Mouse (Mus musculus) olfactory bulb, adult 2 months (tissue): Measurements from ENCODE around the gene Gm49601. TPM values are rescaled to one million over a fixed set of nuclear protein-coding genes. Genes with fewer than 3 reads are reported as not detected.

Source experiments
- H3K27ac ChIP-seq: fragments of 200-500 bp; 2 replicates; pipeline ENCODE4 v1.5.1; 2012; ENCODE audit warnings: low read depth, low read length; ENCODE audit not compliant: insufficient read depth
- H3K4me1 ChIP-seq: fragments of 200-500 bp; 2 replicates; pipeline ENCODE4 v1.6.1; 2012; ENCODE audit warnings: low read length; ENCODE audit not compliant: control insufficient read depth, insufficient read depth
- H3K4me3 ChIP-seq: fragments of 200-500 bp; 2 replicates; pipeline ENCODE4 v1.5.1; 2012; ENCODE audit warnings: mild to moderate bottlenecking, low read depth, low read length, moderate library complexity; ENCODE audit not compliant: insufficient read depth
- CTCF ChIP-seq: fragments of 200-500 bp; IDR thresholded peaks from 2 replicates; pipeline ENCODE4 v1.5.1; 2012; ENCODE audit warnings: low read depth, mild to moderate bottlenecking, low read length, moderate library complexity; ENCODE audit not compliant: insufficient read depth
- POLR2A ChIP-seq: fragments of 200-500 bp; IDR thresholded peaks from 2 replicates; pipeline ENCODE4 v1.6.1; 2012; ENCODE audit warnings: mild to moderate bottlenecking, low read depth, low read length, moderate library complexity; ENCODE audit not compliant: insufficient read depth
- WGBS: fragments of 180-500 bp; shearing (Covaris S2); methylation state at CpG from one replicate; pipeline ENCODE4 v1.1.7; 2018; 5-methylcytosine and 5-hydroxymethylcytosine counted together
- polyA plus RNA-seq: library from polyadenylated mRNA; stranded (reverse); fragments of >200 nt; gene quantifications from 2 replicates; pipeline ENCODE4 v1.2.4, GENCODE M21; 2012; ENCODE audit warnings: low replicate concordance; ENCODE audit not compliant: missing spikeins, insufficient read depth, insufficient read length

The Gm49601 gene
- polyA plus RNA-seq, 1 experiment, result not detected

DNA sequence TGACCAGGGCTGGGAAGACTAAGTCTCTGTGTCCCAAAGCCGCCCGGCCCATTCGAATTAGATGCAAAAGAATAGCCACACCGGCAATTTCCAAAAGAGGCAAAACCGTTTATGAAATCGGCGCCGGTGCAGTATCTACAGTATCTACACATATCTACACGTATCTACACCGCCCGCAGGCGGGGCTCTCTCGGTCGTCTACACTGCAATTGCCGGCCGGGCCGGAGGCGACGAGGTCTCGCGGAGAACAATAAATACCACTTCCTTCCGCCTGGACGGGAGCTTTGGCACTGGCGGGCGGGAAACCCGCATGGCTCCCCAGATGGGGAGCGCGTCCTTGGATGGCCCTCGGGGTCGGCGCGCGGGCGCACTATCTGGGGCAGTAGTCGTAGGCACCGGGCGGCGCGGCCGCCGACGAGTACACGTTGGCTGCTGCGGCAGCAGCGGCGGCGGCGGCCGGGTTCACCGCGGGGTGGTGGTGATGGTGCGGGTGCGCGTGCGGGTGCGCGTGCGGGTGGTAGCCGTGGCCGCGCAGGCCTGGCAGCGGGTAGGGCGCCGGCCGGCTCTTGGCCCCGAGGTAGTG lies 44.5 kb downstream of the Gm49601 start:
- no peak overlapping the region for H3K27ac ChIP-seq
- H3K4me3 ChIP-seq, result peak overlapping the region; percentile 40
- TF ChIP-seq POLR2A (no peak), CTCF (no peak)
- H3K4me1 ChIP-seq, result peaks cover 30% of the 10 kb centered on the region
- WGBS, result 1% methylated on average over 66 of the region's 66 CpGs

- 19% methylated on average over 21 of the region's 21 CpGs for whole genome bisulfite sequencing
- no peak overlapping the region for H3K4me3 ChIP-seq
- TF ChIP-seq CTCF (no peak), POLR2A (no peak)
- no peak overlapping the region for H3K27ac ChIP-seq
- H3K4me1 ChIP-seq, result peaks cover 24% of the 10 kb centered on the region
Measured at GRCm38 (mm10) chr16:18581050-18581622, 45.1 kb downstream of the Gm49601 start.

- TF ChIP-seq POLR2A (no peak), CTCF (no peak)
- WGBS, result 70% methylated on average over 2 of the region's 2 CpGs
- no peak overlapping the region for H3K4me3 ChIP-seq
- peaks cover 23% of the 10 kb centered on the region for H3K4me1 ChIP-seq
- no peak overlapping the region for H3K27ac ChIP-seq
Measured at GRCm38 (mm10) chr16:18580389-18580788, 45.8 kb downstream of the Gm49601 start.

DNA sequence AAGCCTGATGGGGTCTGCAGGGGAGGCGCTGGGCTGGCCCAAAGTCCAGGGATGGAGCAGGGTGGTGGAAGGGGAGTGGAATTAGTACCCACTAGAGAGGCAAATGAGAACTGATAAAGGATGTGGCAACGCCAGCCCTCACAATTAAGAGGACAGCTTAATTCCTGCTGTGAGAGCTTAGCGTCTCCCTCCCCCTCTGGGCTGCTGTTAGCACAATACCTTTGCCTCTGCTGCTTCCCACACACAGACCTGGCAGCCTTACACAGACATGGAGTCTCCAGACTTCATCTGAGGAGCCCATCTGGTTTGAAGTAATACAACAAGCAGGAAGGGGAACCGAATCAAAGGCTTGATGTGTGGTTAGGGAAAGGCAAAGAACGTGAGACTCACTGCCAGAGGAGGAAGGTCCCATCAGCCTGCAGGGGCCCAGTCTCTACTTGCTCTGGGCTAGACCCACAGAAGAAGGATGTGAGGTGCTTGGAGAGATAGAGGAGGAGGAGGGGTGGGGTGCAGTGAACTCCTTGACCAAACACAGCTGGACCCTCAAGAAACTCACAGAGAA lies 48.5 kb downstream of the Gm49601 start:
- Histone ChIP-seq H3K27ac (no peak overlapping the region), H3K4me3 (no peak overlapping the region), H3K4me1 (peaks cover 23% of the 10 kb centered on the region)
- WGBS, result 34% methylated on average over 5 of the region's 5 CpGs
- no peak for TF ChIP-seq CTCF
- no peak for TF ChIP-seq POLR2A

- peaks cover 18% of the 10 kb centered on the region for H3K4me1 ChIP-seq
Measured at GRCm38 (mm10) chr16:18577071-18577470, 49.2 kb downstream of the Gm49601 start.

DNA sequence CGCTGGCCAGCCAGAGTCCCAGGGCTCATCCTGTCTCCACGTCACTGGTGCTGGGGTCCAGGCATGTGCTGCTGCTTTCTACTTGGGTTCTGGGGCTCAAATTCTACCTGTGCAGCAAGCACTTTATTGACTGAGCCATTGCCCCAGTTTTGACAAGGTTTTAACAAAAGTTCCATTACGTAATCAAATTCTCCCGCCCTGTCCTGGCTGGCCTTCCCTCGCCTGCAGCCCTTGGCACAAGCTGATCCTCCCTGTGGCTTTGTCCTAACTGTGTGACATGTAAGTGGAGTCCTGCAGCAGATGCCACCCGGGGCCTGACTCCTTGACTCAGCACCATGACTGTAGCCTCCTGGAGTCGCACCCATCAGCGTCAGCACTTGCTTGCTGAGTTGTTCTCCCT lies 52.0 kb downstream of the Gm49601 start:
- no peak overlapping the region for H3K27ac ChIP-seq
- WGBS, result 87% methylated on average over 8 of the region's 8 CpGs
- TF ChIP-seq POLR2A (no peak), CTCF (no peak)
- no peak overlapping the region for H3K4me3 ChIP-seq
- H3K4me1 ChIP-seq, result peaks cover 8% of the 10 kb centered on the region

More at GRCm38 (mm10) chr16:18577071-18577470, 49.2 kb downstream of the Gm49601 start:
- WGBS, result 63% methylated on average over 3 of the region's 3 CpGs
- Histone ChIP-seq H3K4me3 (no peak overlapping the region), H3K27ac (no peak overlapping the region)
- no peak for TF ChIP-seq CTCF
- no peak for TF ChIP-seq POLR2A

Other genes with a start within 250 kb of the Gm49601 start
- gene Txnrd2, start 200.0 kb downstream of the Gm49601 start, polyA plus RNA-seq, result not detected in 2 replicates
- gene Comt, start 199.6 kb downstream of the Gm49601 start, polyA plus RNA-seq, result not detected in 2 replicates
- gene Gnb1l, start 127.7 kb downstream of the Gm49601 start, polyA plus RNA-seq, result not detected in 2 replicates
- not detected in 2 replicates for gene Rtl10, start 127.5 kb downstream of the Gm49601 start, polyA plus RNA-seq
- not detected in 2 replicates for gene Tbx1, start 35.8 kb downstream of the Gm49601 start, polyA plus RNA-seq
- gene Gp1bb, start 4.0 kb downstream of the Gm49601 start, polyA plus RNA-seq, result not detected in 2 replicates
- not detected in 2 replicates for gene Sept5, start 3.5 kb upstream of the Gm49601 start, polyA plus RNA-seq
- not detected in 2 replicates for gene Cldn5, start 150.4 kb upstream of the Gm49601 start, polyA plus RNA-seq
- gene Ufd1, start 185.4 kb upstream of the Gm49601 start, polyA plus RNA-seq, result 154 TPM in 1 of 2 replicates, not detected in the other
- not detected in 2 replicates for gene Cdc45, start 185.6 kb upstream of the Gm49601 start, polyA plus RNA-seq
- not detected in 2 replicates for gene 2510002D24Rik, start 210.2 kb upstream of the Gm49601 start, polyA plus RNA-seq
- gene Gm28539, start 210.2 kb upstream of the Gm49601 start, polyA plus RNA-seq, result not detected in 2 replicates